Mouse (Mus musculus) kidney, postnatal 4 days (tissue): ENCODE measurements at regions not wholly inside any gene's neighbourhood (a gene's known extent, or its start where the extent isn't known, plus 50 kb on each side); places are given as distances from the start of the nearest gene placed in this dataset.

Experiments used
- DNase-seq, 2 experiments: peaks; one replicate each; pipeline ENCODE4 v3.0.0; 2021; ENCODE audit warnings: mixed read lengths in 2 of 2

DNA sequence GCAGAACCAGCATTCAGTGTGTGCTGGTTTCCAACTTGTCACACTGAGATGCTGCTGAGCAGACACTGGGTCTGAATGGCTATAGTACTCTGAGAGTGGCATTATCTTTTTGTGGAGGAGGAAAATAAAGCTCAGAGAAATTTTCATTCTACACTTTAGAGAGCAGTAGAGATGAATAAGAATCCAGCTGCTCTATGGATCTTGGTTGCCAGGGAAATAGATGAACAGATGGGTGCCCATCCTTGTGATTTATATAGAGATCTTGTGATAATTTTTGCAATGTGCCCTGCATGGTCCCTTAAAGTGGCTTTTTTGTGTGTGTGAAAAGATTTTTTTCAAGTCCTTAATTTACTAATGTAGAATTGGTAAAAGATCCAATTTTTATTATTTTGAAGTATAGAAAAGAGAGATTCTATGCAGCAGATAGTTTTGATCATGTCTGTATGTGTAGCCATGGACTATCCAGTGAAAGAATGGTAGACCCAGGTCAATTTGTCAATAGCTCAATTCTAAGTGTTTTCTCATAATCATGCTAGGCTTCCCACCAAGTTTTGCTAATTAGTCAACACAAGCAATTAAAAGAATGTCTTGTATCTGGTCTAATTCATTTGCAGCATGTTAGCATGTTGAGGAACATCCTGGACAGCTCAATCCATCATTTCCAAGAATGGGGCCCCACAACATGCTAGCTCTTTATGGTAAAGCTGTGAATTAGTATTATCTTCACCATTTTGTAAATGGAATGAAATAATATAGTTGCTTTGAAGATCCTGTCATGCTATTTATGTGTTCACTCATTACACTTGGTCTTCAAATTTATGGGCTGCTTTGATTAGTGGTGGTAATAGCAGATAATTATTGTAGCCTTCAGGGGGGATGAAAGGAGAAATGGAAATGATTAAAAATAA is 184.7 kb downstream of the Snx13 start:
- DNase-seq: no peak

DNA sequence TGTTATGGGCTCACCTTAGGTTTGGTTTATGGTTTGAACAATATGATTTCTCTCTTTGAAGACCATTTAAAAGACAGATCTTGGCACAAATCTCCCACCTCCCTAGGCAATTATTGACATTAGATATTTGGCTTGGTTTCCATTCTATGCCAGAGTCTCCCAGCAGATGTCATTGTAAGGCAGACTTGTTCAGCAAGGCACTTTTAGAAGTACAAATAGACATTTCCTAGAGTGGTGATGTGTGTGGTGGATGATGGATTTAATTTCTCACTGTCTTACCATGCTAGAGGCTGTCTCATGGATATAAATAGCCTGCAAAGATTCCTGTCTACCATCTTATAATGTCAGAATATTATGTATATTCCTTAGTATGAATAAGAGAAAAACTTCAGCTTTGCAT is 173.4 kb downstream of the Snx13 start:
- DNase-seq: no peak

- DNase-seq: no peak
Observed at GRCm38 (mm10) chr12:35220002-35220401, 173.0 kb downstream of the Snx13 start.

DNA sequence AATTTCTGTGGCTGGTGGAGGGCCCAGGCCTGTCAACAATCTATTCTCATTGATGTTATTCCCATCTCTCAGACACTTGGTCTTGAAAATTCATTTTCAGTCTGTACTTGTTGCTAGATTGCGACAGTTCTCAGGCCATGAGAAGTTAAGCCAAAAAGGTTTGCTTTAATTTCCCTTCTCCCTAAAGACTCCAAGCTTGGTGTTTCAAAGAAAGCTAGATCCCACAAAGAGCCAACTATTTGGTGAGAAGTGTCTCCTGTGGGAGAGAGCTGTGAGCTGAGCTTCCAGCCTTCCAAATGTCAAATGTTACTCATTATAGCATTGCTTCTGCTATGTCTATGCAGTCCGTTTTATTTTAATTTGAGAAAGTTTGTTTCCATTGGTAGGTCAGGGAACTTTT is 169.7 kb downstream of the Snx13 start:
- DNase-seq: no peak

DNA sequence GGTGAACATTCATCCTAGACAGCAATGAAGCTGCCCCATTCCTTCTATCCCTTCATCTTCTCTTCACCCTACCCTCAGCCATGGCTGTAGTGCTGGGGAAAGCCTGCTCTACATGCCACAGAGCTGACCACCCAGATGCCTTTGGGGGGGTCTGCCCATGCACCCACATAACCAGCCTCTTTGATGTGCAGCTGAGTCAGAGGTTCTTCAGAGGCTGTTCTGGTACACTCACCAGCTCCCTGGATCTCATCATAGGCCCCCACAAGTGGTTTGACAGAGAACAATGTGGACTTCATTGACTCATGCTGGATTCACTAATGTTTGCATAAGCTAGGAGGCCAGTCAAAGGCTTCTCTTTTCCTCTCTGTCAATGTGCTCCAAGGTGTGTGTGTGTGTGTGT is 162.4 kb downstream of the Snx13 start:
- no peak for DNase-seq

DNA sequence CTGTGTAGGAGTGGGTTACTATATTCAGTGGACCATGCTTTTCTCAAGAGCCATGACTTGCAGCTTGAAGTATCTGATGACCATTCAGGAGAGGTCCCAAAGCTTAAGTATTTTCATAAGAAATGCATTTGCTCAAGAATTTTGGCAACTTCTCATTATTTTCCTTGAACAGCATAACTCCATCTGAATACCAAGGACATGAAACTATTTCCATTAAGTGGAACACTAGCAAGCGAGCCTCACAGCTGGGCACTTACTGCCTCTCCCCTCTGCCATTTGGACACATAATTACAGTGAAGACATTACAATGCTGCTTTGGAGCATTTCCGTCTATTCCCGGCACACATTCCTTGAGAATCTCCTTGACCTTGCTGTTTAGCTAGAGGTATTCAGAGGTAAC is 160.6 kb downstream of the Snx13 start:
- DNase-seq: no peak

DNA sequence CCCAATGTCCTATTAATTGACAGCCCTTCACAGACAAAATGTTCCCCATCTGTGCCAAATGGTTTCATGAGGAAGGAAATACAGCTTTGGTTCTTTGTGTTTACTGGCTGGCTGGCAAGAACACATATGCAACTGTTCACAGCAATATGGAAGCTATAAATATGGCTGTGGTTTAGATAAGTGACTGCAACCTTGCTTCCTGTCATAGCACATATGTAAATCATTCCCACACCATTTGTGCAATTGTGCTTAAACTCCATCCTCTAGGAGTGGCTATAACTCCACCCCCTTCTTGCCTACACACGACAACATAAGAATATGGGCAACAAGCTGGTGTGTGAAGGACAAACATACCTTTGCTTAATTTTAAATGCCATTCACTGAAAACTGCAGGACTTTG is 156.4 kb downstream of the Snx13 start:
- DNase-seq: no peak

DNA sequence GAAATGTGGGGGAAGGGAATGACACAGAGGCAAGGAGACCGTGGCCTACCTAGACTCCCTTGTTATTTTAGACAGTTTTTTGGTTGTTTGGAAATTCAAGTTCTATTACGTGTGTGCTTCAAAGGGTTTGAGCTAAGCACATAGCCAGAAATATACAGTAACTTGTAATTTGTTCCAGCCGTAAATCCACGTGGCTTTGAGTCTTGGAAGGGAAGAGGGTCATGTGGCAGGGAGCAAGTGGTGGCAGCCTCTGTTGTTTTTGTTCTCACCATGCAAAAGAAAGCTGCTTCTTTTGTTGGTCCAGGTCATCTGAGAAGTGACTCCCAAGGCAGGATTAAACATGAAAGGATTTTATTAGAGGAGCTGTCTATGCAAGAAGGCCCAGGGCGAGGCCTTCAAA is 153.1 kb downstream of the Snx13 start:
- DNase-seq: no peak
